Mouse (Mus musculus) cerebellum, adult 9-10 months (tissue): ENCODE results near the gene Slc25a13.

Source experiments
- DNase-seq: peaks from one replicate; pipeline ENCODE4 v3.0.0; 2022

The Slc25a13 gene

GRCm38 (mm10) chr6:6011364-6011763 is 205.6 kb downstream of the Slc25a13 start:
- no peak for DNase-seq

GRCm38 (mm10) chr6:6005762-6006431 is 211.1 kb downstream of the Slc25a13 start:
- peak; percentile 66 for DNase-seq

- DNase-seq, result no peak
These were observed 212.1 kb downstream of the Slc25a13 start for GRCm38 (mm10) chr6:6004756-6005485.

- DNase-seq, result peak; percentile 86
These were observed 214.9 kb downstream of the Slc25a13 start for GRCm38 (mm10) chr6:6002061-6002460.

GRCm38 (mm10) chr6:5997535-5997934 is 219.4 kb downstream of the Slc25a13 start:
- DNase-seq, result no peak

- DNase-seq, result no peak
These were observed 223.9 kb downstream of the Slc25a13 start for GRCm38 (mm10) chr6:5993056-5993455.

- peak; percentile 77 for DNase-seq
These were observed 224.9 kb downstream of the Slc25a13 start for GRCm38 (mm10) chr6:5991817-5992755.

GRCm38 (mm10) chr6:5991243-5991642 is 225.7 kb downstream of the Slc25a13 start:
- DNase-seq, result peak; percentile 52
